Mouse (Mus musculus): ENCODE data around the gene Ada. TPM values are rescaled to one million over a fixed set of nuclear protein-coding genes. Genes with fewer than 3 reads are reported as not detected.

The Ada gene
- polyA plus RNA-seq, 1 experiment from 2014 or later = 6.4 TPM

- Histone ChIP-seq H3K4me3 (replicated peaks) (no peak overlapping the region), H3K4me1 (no peaks in the 10 kb centered on the region), H3K36me3 (no peaks in the 10 kb centered on the region), H3K27me3 (replicated peaks) (no peaks in the 10 kb centered on the region), H3K9me3 (no peaks in the 10 kb centered on the region), H3K27ac (no peak overlapping the region), H3K4me2 (no peak overlapping the region), H3K9ac (no peak overlapping the region)
- ATAC-seq (ENCODE audit: insufficient read depth, low FRiP score, low read depth) = no peak
Measured at GRCm38 (mm10) chr2:163766261-163766660, 16.2 kb upstream of the Ada start.

GRCm38 (mm10) chr2:163761402-163761801 lies 11.4 kb upstream of the Ada start:
- H3K27ac ChIP-seq = no peak overlapping the region
- H3K27me3 ChIP-seq (replicated peaks) = no peaks in the 10 kb centered on the region
- peaks cover 7% of the 10 kb centered on the region for H3K4me1 ChIP-seq
- no peak for ATAC-seq (ENCODE audit: insufficient read depth, low FRiP score, low read depth)
- no peak overlapping the region for H3K4me2 ChIP-seq
- no peaks in the 10 kb centered on the region for H3K36me3 ChIP-seq
- H3K9ac ChIP-seq = no peak overlapping the region
- no peaks in the 10 kb centered on the region for H3K9me3 ChIP-seq
- WGBS = 80% methylated on average over 7 of the region's 7 CpGs
- H3K4me3 ChIP-seq (replicated peaks) = no peak overlapping the region

DNA sequence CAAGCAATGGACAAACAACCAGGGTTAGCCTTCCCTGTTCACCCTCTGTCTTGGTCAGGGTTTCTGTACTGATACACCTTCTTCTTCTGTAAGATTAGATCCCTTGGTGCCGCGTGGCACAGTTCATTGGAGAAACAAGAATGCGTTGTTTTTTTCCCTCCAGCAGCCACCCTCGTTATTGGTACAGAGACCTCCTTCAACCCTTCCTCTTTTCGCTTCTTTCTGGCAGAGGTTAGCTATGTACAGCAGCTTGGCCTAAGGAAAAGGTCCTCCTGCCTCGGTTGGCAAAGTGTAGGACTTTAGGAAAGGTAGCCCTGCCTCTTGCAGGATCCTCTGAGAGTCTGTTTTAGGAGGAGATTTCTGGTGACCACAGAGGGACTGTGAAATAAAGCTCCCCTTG lies 10.6 kb upstream of the Ada start:
- Histone ChIP-seq H3K4me1 (peaks cover 9% of the 10 kb centered on the region), H3K4me2 (no peak overlapping the region), H3K4me3 (replicated peaks) (no peak overlapping the region), H3K9ac (no peak overlapping the region), H3K36me3 (no peaks in the 10 kb centered on the region), H3K9me3 (no peaks in the 10 kb centered on the region), H3K27ac (no peak overlapping the region), H3K27me3 (replicated peaks) (no peaks in the 10 kb centered on the region)
- ATAC-seq (ENCODE audit: insufficient read depth, low FRiP score, low read depth) = no peak
- 72% methylated on average over 6 of the region's 6 CpGs for WGBS

- no peak for ATAC-seq (ENCODE audit: insufficient read depth, low FRiP score, low read depth)
Measured at GRCm38 (mm10) chr2:163758146-163758545, 8.1 kb upstream of the Ada start.

GRCm38 (mm10) chr2:163756723-163757122 lies 6.7 kb upstream of the Ada start:
- Histone ChIP-seq H3K4me3 (replicated peaks) (no peak overlapping the region), H3K36me3 (no peaks in the 10 kb centered on the region), H3K27ac (peak overlapping the region; percentile 49; the same call in 1 of the 2 replicates), H3K4me1 (peaks cover 9% of the 10 kb centered on the region), H3K4me2 (no peak overlapping the region), H3K9me3 (no peaks in the 10 kb centered on the region), H3K27me3 (replicated peaks) (no peaks in the 10 kb centered on the region), H3K9ac (no peak overlapping the region)
- ATAC-seq (ENCODE audit: insufficient read depth, low FRiP score, low read depth) = peak; percentile 56; the same call in 1 of the 2 replicates
- 31% methylated on average over 2 of the region's 2 CpGs for WGBS

More at GRCm38 (mm10) chr2:163758146-163758545, 8.1 kb upstream of the Ada start:
- no peaks in the 10 kb centered on the region for H3K36me3 ChIP-seq
- 63% methylated on average over 2 of the region's 2 CpGs for WGBS
- H3K9me3 ChIP-seq = no peaks in the 10 kb centered on the region
- H3K4me3 ChIP-seq (replicated peaks) = no peak overlapping the region
- no peaks in the 10 kb centered on the region for H3K27me3 ChIP-seq (replicated peaks)
- no peak overlapping the region for H3K4me2 ChIP-seq
- H3K4me1 ChIP-seq = peaks cover 9% of the 10 kb centered on the region
- H3K9ac ChIP-seq = no peak overlapping the region
- no peak overlapping the region for H3K27ac ChIP-seq

- 66% methylated on average over 5 of the region's 5 CpGs for WGBS
- Histone ChIP-seq H3K36me3 (no peaks in the 10 kb centered on the region), H3K4me2 (no peak overlapping the region), H3K27ac (no peak overlapping the region), H3K4me3 (replicated peaks) (no peak overlapping the region), H3K9me3 (no peaks in the 10 kb centered on the region), H3K4me1 (peaks cover 15% of the 10 kb centered on the region), H3K27me3 (replicated peaks) (peaks cover under 1% of the 10 kb centered on the region; the same call in 1 of the 2 replicates), H3K9ac (no peak overlapping the region)
- no peak for ATAC-seq (ENCODE audit: insufficient read depth, low FRiP score, low read depth)
Measured at GRCm38 (mm10) chr2:163754228-163754627, 4.2 kb upstream of the Ada start.

DNA sequence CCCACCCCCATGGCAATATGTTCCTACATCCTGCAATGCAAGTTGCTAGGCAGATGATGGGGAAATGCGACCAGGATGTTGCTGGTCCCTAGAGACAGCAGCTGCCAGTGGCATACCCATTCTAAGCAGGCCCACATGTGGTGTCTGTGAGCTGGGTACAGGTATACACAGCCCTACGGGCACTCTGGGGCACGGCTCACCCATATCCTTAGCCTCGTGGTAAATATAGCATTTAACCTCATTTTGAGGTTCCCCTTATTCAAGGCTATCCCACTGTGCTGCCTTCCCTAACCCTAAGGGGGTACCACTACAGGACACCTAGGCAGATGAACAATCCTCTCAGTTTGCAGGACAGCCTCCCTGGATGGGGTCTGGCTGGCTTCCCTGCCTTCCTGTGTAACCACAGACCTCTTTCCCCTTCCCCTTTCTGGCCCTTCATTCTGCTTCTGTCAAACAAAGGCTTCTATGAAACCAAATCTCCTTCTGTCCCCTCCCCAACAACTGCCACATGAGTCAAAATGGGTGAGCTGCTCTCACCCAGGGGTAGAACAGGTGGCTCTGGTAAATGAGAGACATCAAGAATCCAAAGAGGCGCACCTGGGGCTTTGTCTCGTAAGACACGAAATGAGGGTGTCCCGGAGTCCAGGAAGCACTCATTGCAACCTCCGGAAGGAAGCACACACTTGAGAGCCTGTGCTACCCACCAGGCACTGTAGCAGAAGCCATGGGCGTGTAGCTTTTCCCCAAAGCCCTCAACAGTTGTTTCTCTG lies 5.1 kb downstream of the Ada start:
- H3K27me3 ChIP-seq (replicated peaks) = peaks cover 5% of the 10 kb centered on the region
- H3K4me3 ChIP-seq (replicated peaks) = no peak overlapping the region
- H3K4me1 ChIP-seq = peaks cover 4% of the 10 kb centered on the region; the same call in 1 of the 2 replicates
- 75% methylated on average over 10 of the region's 10 CpGs for WGBS
- no peak overlapping the region for H3K27ac ChIP-seq
- ATAC-seq (ENCODE audit: insufficient read depth, low FRiP score, low read depth) = no peak
- no peaks in the 10 kb centered on the region for H3K9me3 ChIP-seq
- H3K4me2 ChIP-seq = no peak overlapping the region
- no peak overlapping the region for H3K9ac ChIP-seq
- no peaks in the 10 kb centered on the region for H3K36me3 ChIP-seq

DNA sequence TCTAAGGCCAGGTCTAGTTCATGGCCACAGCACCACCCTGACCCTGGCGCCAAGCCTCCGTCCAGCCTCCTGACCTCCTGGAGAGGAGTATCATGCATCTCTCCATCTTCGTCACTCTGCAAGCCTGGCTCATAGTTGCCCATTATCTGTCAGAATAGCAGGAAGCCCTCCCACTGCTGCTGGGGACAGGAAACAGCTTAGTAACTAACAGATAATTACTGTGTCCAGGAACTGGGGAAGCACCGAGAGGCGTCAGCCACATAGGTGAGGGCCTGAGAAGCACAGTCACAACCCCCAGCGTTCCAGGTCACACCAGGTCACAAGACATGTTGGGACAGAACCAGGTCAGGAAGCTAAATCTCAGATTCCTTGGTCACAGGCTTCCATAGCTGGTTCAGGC lies 6.7 kb downstream of the Ada start:
- 55% methylated on average over 6 of the region's 6 CpGs for WGBS

GRCm38 (mm10) chr2:163742656-163743055 lies 7.4 kb downstream of the Ada start:
- Histone ChIP-seq H3K9me3 (no peaks in the 10 kb centered on the region), H3K36me3 (no peaks in the 10 kb centered on the region), H3K27me3 (replicated peaks) (no peaks in the 10 kb centered on the region), H3K4me2 (no peak overlapping the region), H3K4me3 (replicated peaks) (no peak overlapping the region), H3K27ac (no peak overlapping the region), H3K4me1 (no peaks in the 10 kb centered on the region), H3K9ac (no peak overlapping the region)
- WGBS = 67% methylated on average over 5 of the region's 5 CpGs
- no peak for ATAC-seq (ENCODE audit: insufficient read depth, low FRiP score, low read depth)

More for the DNA sequence above, 6.7 kb downstream of the Ada start:
- Histone ChIP-seq H3K36me3 (no peaks in the 10 kb centered on the region), H3K4me3 (replicated peaks) (no peak overlapping the region), H3K4me2 (no peak overlapping the region), H3K27me3 (replicated peaks) (no peaks in the 10 kb centered on the region), H3K9me3 (no peaks in the 10 kb centered on the region), H3K27ac (no peak overlapping the region), H3K4me1 (no peaks in the 10 kb centered on the region), H3K9ac (no peak overlapping the region)
- peak; percentile 9; the same call in 1 of the 2 replicates for ATAC-seq (ENCODE audit: insufficient read depth, low FRiP score, low read depth)

DNA sequence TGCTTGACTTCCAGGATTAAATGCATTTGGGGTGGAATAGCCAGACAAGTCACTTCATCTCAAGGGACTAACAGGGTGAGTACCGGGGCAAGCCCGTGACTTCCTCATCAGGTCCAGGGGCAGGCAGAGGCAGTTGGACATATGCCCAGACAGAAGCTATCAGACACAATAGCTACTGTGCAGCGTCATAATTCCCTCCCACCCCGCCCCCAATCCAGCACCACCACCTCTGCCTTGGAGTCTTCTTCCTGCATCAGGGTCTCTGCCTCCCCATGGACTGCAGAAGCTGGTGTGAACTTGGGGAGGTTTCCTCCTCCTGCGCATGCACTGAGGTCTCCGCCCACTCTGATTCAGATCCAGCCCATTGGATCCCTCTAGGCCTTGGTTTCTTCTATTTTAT lies 14.1 kb downstream of the Ada start:
- H3K4me2 ChIP-seq = no peak overlapping the region
- no peak for ATAC-seq (ENCODE audit: insufficient read depth, low FRiP score, low read depth)
- 53% methylated on average over 6 of the region's 6 CpGs for WGBS

DNA sequence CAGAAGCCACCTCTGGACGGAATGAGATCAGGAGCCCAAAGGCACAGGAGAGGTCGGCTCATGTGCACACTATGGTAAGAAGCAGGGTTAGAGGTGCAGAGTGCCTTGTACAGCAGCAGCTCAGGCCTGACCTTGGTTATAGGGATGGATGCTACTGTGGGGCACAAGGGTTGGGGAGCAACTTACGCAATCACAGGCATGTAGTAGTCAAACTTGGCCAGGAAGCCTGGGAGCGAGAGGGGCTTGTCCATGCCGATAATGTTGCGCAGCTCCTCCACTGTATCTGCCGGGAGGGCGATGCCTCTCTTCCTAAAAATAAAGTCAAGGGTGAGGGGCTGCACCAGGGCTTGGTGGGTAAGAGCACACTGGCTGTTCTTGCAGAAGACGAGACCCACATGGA lies 14.9 kb downstream of the Ada start:
- 90% methylated on average over 9 of the region's 9 CpGs for WGBS
- Histone ChIP-seq H3K9me3 (no peaks in the 10 kb centered on the region), H3K9ac (no peak overlapping the region), H3K27ac (no peak overlapping the region), H3K4me3 (replicated peaks) (no peak overlapping the region), H3K4me1 (no peaks in the 10 kb centered on the region; the same call in 1 of the 2 replicates), H3K27me3 (replicated peaks) (no peaks in the 10 kb centered on the region), H3K4me2 (no peak overlapping the region), H3K36me3 (no peaks in the 10 kb centered on the region)
- no peak for ATAC-seq (ENCODE audit: insufficient read depth, low FRiP score, low read depth)

More for the DNA sequence above, 14.1 kb downstream of the Ada start:
- H3K9ac ChIP-seq = no peak overlapping the region
- no peak overlapping the region for H3K27ac ChIP-seq
- H3K36me3 ChIP-seq = no peaks in the 10 kb centered on the region
- no peaks in the 10 kb centered on the region for H3K9me3 ChIP-seq
- H3K27me3 ChIP-seq (replicated peaks) = no peaks in the 10 kb centered on the region
- H3K4me3 ChIP-seq (replicated peaks) = no peak overlapping the region
- H3K4me1 ChIP-seq = no peaks in the 10 kb centered on the region; the same call in 1 of the 2 replicates

DNA sequence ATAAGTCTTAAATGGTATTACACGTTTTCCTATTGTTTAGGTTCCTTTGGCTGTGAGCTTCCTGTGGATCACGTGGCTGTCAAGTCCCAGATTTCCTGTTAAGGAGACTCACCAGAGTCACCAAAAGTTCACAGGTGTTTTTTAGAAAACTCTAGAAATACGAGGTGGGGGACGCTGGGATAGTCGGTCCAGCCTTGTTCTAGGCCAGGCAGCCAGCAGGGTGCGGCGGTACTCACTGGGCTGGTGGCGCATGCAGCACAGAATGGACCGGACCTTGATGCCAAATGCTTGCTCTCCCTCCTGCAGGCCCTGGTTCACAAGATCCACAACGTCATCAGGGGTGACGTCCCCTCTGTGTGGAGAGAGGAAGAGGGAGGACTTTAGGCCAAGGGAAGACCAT lies 18.0 kb downstream of the Ada start:
- ATAC-seq (ENCODE audit: insufficient read depth, low FRiP score, low read depth) = no peak
- Histone ChIP-seq H3K4me2 (no peak overlapping the region), H3K27me3 (replicated peaks) (no peaks in the 10 kb centered on the region), H3K4me1 (no peaks in the 10 kb centered on the region; the same call in 1 of the 2 replicates), H3K9me3 (no peaks in the 10 kb centered on the region), H3K9ac (no peak overlapping the region), H3K4me3 (replicated peaks) (no peak overlapping the region), H3K27ac (no peak overlapping the region), H3K36me3 (no peaks in the 10 kb centered on the region)
- 86% methylated on average over 11 of the region's 11 CpGs for WGBS
